Mouse (Mus musculus) right cerebral cortex, adult 18-20 months (tissue): ENCODE data around the gene Gigyf1.

ENCODE experiments used
- DNase-seq: peaks from one replicate; pipeline ENCODE4 v3.0.0; 2022; ENCODE audit warnings: mixed read lengths

Gigyf1 gene

GRCm38 (mm10) chr5:137518436-137518835 is at the start of gene Gigyf1:
Gigyf1 (plus strand) TSS chr5:137518548.
- DNase-seq = no peak

GRCm38 (mm10) chr5:137472252-137472904 is 46.0 kb upstream of the Gigyf1 start:
- DNase-seq = no peak

DNA sequence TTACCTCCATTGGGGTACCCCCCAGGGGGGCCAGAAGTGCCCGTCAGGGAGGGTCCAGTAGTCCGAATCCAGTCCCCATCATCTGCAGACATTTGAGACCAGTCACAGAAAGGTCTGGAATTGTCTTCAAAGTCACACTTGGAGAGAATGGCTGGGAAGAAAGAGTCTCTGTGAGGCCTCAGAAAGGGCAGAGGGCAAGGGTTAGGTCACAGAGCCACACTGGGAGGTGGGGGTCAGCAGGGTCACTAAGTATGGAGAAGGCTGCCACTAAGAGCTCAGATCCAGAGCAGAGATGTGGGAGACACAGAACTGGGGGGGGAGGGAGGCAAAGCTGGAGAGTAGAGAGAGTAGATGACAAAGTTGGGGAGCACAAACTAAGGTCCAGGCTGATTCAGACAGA is 44.0 kb upstream of the Gigyf1 start:
- no peak for DNase-seq

- no peak for DNase-seq
Measured at GRCm38 (mm10) chr5:137476964-137477363, 41.4 kb upstream of the Gigyf1 start, which contains the start of gene Zan. Zan (minus strand) TSS chr5:137477064.

- peak; percentile 70 for DNase-seq
Measured at GRCm38 (mm10) chr5:137481138-137481537, 37.2 kb upstream of the Gigyf1 start.

DNA sequence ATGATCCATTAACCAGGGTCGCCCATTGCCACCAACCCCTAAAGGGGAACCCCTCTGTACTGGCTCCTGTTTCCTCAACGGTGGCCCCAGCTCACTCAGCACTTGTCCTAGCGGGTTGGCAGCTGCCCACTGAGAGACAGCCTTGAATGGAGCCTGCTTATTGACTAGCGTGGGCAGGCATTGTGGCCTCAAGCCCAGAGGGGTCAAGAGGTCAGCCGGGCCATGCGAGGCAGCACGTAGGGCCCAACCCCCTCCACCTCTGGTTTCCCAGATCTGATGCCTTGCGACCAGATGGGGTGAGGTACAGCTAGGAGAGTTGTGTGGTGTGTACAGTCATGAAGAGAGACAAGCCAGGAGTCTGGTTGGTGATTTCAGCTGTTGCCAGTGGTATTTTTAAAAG is 36.5 kb upstream of the Gigyf1 start:
- no peak for DNase-seq

DNA sequence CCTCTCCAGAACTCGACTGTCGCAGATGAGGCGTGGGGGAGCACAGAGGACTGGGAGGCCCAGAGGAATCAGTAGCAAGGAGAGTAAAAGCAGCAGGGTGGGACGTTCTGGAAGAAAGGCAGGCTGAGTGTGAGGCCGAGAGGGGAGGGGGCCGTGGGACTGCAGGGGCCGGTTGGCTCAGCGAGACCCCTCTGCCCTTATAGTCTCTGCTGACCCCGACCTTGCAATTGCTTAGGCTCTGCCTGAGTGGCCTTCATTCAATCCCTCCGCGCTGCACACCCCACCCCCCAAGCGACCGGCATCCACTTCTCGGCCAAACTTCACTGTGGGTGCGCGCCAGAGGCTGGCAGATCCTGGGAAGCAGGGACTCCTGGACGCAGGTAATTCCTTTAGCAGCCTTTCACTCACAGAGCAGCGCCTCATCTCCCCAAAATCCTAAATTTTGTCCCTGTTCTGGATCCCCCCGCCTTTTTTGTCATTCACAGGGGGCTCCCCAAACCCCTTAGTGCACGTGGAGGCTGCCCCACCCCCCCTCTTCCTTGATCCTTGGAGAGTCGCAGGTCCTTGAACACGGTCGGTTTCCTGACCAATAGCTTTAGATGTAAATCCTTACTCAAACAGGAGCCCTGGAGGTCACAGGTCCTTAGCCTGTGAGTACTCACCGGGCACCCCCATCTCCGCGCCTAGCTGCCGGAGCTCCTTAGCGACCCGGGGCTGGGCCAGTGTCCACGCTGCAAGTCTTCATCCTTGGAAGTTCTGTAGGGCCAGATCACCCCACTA is 33.1 kb upstream of the Gigyf1 start:
- no peak for DNase-seq

DNA sequence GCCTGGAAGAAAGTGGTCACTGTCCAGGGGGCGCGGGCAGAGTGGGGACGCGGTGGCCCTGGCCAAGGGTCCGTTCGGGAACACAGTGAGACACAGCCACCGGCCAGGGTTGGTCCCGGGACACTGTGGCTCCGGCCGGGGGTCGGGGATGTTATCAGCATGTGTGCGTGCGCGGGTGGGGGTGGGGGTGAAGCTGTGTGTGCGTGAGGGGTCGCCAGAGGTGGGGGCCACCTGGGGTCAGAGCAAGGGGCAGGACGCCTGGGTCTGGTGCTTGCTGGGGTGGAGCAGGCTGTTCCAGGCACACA is 32.5 kb upstream of the Gigyf1 start:
- DNase-seq = no peak

DNA sequence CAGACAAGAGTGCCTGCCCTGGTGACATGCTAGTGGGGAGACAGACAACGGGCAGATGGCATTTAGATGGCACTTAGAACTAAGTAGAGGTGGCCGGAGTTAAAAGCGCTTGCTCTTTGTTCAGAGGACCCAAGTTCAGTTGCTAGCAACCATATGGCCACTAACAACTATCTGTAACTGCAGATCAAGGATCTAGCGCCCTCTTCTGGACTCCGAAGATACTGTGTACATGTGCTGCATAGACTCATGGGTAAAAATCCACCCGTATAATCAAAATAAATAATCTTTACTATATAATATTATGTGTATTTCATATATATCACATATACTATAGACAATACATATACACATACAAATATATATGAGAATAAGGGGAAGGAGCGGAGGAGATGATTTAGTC is 30.7 kb upstream of the Gigyf1 start:
- no peak for DNase-seq

DNA sequence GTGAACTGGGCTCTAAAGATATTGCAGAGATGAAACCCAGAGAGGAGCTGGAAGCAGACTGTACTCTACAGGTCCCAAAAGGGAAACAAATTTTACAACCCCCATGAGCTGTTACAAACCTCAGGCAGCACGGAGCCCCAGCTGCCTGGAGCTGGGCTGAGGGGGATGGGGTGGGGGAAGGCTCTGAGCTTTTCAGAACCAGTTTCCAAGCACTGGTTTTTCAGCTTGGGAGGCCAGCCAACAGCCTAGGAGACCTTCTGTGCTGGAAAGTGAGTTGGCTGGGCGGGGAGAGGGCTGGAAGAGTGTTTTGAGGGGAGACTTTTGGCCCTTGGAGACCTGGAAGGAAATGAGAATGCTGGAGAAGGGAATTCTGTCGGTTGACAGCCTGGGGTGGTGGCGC is 26.8 kb upstream of the Gigyf1 start:
- DNase-seq = no peak

- DNase-seq = no peak
Measured at GRCm38 (mm10) chr5:137493831-137494230, 24.5 kb upstream of the Gigyf1 start.

DNA sequence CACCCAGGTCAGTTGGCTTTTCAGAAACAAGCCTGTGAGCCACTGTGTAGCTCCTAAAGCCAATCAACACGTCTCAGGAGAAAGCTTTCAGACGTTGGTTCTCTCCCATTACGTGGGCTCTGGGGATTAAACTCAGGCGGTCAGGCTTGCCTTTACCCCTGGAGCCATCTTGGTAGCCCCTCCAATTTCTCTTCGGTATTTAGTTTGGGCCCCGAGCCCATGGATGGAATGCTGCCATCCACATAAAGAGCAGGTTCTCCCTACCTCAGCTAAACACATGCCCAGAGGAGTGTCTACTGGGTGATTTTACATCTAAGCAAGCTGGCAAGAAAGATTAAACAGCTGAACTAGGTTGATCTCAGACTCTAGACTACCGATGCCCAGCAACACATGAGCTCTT is 18.2 kb upstream of the Gigyf1 start:
- no peak for DNase-seq

DNA sequence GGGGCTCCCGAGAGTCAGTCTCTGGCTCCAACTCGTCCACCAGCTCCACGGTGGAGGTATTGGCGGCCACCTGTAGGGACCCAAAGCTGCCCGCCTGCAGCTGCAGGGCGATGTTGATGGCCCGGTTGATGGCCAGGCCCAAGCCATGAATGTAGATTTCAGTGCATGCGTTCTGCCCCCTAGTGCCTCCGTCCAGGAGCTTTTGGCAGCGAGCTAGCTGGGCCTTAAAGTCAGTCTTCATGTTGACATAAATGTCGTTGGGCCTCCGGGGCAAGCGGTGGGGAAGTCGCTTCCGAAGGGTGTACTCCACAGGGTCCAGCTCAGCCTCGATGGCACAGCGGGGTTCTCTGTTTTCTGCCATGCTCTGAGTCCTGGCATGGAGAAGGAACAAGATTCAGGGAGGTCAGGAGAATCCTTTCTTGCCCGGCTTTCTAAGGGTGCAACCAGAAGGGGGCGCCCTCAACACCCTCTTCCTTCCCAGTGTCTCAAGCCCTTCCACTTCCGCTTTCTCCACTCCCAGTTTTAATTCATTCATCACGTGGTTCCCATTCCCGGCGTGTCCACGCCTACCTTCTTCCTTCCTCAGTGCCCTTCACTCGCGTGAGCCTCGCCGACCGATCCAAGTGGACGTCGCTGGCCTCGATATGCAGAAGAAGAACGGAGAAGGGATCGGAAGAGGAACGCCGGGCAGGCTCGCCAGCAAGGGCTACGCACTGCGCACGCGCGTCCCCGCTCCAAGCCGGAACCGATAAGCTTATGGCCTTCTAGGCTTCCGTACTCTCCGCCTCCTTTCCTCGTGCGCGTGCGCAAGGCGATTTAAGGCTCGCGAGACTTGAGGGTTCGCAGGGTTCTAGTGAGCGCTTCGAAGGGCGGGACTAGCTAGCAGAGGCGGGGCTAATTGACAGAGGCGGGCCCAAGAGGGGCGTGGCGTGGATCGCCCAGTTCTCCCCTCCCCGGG is 16.4 kb upstream of the Gigyf1 start, which contains the start of gene Pop7:
TSS of gene Pop7 (minus strand) at position 810 of the 958 bp plus-strand sequence.
- DNase-seq = peak; percentile 99

DNA sequence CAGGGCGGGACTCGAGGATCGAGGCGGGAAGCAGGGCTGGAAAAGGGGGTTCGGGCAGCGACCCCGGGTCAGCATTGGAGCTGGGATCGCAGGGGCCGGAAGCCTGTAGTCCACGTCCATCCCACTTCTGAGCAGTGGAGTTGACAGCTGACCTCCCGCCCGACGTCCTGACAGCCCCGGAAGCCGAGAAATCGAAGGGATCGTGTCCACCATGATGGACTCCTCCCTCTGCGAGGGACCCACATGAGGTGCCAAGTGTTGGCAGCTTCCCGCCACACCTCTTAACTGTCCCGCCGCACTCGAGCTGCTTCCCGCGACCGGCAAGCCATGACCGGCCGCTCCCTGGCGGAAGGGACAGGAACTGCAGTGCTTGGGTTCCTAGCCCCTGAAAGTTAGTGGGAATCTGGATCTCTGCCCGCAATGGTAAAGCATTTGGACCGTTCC is 15.7 kb upstream of the Gigyf1 start:
- peak; percentile 79 for DNase-seq

DNA sequence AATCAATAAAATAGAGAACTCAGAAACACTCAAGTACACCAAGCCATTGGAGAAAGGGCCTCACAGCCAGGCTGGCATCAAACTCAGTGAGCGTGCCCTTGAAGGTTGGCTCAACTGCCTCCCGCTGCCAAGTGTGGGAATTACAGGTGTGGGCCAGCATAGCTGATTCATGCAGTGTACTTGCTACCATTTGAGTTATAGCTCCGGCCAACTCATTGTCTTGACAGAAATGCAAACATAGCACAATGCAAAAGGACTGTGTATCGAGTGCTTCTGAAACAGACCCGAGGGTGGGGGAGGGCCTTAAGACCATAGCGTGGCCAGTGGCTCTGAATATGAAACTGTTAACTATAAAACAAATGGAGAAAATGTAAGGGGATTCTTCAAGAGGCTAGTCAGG is 14.3 kb upstream of the Gigyf1 start:
- no peak for DNase-seq

- peak; percentile 81 for DNase-seq
Measured at GRCm38 (mm10) chr5:137510014-137510501, 8.3 kb upstream of the Gigyf1 start.

DNA sequence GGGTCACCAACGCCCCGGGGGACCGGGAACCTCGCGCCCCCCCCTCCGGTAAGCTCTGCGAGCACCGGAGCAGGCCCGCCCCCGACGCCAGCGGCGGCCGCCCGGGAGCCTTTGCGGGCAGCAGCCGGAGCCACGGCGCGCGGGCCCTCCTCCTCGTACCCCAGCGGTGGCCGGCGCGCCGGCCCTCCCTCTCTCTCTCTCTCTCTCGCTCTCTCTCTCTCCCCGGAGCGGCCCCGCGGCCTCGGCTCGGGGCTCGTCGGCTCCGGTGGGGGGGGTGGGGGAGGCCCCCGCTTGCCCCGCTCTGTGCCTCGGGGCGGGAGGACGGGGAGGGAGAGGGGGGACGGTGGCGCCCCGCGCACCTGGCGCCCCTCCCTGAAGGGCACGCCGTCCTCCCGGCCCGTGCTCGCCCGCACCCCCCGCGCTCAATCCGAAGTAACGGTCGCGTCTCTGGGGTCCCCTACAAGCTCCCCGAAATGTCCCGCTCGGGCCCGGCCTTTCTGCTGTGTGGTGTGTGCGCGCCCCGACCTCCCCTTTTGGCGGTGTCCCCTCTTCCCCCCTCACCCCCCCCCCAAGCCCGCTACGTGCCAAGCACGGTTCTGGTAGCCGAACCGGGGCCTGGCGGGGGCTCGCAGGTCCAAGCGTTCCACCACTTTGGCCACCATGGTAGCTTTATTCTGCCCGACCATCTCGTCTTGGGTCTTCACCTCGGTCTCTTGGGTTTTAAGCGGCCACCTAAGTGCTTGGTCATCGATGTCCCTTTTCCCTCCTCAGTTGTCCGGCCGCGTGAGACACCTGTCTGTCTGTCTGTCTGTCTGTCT is 7.6 kb upstream of the Gigyf1 start:
- no peak for DNase-seq

GRCm38 (mm10) chr5:137511706-137512105 is 6.6 kb upstream of the Gigyf1 start:
- DNase-seq = no peak

DNA sequence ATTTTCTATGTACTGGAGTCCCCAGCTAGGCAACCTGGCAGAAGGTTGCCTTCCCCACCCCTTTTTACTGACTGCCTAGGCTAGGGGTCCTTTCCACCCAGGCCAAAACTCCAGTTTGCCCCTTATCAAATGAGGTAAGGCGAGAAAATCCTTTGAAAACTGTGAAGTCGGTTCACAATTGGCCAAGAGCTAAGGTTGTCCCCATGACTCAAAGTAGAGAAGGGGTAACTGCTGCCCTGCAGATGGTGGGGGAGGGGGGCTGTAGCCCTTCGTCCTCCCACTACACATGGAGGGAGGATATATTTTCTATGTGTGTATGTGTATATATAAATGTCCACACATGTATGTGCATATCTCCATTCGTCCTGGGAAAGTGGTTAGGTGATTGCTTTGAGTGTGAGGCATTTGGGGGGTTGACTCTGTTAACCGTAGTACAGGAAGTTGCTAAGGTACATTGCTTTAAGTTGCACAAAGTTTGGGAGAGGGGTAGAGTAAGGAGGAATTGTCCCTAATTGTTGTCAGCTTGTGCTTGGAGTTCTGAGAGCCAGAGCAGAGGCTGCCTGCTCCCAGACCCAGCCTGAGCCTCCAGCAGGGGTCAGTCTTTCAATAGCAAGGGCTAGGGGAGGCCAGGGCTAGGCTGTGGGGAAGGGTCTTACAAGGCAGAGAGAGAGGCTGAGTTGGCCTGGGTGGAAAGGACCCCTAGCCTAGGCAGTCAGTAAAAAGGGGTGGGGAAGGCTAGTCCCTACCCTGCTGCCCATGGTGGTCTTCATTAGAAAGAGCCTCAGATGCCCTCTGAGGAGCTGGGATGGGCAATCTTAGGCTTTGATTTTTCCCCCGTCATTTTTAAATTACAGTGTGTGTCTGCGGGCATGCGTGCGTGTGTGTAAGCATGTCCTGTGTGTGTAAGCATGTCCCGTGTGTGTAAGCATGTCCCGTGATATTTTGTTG is 5.2 kb upstream of the Gigyf1 start:
- DNase-seq = no peak

- no peak for DNase-seq
Measured at GRCm38 (mm10) chr5:137513951-137514721, 4.2 kb upstream of the Gigyf1 start.
